Mouse (Mus musculus): ENCODE data around the gene Ercc4. TPM values are rescaled to one million over a fixed set of nuclear protein-coding genes. Genes with fewer than 3 reads are reported as not detected.
A peak's percentile ranks its signal among the peaks of the same experiment; 100 is the strongest.

The Ercc4 gene
- total RNA-seq, 2 experiments from 2014 or later, result 4.0 to 6.0 TPM

- intact Hi-C loops (cut with DNase I), result no loop called here
- peak in 1 of 2 experiments; percentile 45 for DNase-seq
These were observed 80.1 kb downstream of the Ercc4 start for GRCm38 (mm10) chr16:13189430-13190107.

DNA sequence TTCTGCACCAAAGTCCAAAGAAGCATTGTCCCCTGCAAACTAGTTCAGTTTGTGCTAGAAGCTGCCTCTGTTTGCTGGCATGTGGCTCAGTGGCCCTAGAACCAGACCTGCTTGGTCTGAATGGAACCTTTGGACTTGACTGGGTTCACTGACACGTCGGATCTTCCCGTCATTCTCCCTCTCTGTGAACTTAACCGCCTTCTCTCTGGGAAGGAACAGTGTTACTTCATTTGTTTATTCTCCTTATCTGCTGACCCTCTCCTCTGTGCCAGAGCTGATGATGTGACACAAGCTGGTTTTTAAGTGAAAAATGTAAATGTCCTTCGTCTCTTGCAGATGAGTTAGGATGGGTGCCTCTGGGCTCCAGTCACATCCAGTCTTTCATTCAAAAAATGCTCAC lies 81.0 kb downstream of the Ercc4 start:
- intact Hi-C loops (cut with DNase I), result no loop called here
- DNase-seq, result no peak

DNA sequence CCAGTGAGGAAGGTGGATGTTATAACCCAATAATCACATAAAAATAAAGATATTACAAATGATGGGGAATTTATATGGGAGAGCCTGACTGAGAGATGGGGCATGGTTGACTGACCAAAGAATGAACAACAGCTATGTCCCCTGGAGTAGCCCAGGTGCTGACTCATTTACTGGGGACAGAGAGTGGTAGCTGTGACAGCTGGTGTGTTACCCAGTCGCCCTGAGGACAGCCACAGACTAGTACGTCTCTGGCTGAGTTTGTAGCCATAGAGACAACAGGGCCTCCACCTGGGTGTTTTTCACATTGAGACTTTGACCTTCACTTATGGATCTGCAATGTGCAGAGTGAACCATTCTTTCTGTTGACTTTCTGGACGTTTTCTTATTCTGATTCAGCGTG lies 81.7 kb downstream of the Ercc4 start:
- intact Hi-C loops (cut with DNase I), result no loop called here
- DNase-seq, result no peak

DNA sequence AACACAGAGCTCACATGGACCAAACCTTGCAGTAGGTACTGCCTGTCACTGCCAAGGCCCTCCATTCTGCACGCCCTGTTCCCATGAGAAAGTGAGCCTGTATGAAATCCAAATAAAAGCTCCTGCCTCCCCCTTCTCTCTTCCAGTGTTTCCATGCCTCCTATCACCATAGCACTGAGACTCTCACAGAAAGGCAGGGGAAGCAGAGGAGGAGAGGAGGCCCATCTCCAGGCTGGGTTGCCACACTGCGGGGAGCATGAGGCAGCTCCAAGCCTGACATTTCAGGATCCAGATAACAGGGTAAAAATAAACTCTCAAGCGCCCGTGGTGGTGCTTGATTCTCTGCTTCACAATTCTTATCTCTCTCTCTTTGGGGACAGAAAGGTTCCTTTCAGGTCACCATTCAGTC lies 84.2 kb downstream of the Ercc4 start:
- DNase-seq, result no peak
- intact Hi-C loops (cut with DNase I), result no loop called here

GRCm38 (mm10) chr16:13194882-13195281 lies 85.4 kb downstream of the Ercc4 start:
- DNase-seq, result no peak
- intact Hi-C loops (cut with DNase I), result no loop called here

DNA sequence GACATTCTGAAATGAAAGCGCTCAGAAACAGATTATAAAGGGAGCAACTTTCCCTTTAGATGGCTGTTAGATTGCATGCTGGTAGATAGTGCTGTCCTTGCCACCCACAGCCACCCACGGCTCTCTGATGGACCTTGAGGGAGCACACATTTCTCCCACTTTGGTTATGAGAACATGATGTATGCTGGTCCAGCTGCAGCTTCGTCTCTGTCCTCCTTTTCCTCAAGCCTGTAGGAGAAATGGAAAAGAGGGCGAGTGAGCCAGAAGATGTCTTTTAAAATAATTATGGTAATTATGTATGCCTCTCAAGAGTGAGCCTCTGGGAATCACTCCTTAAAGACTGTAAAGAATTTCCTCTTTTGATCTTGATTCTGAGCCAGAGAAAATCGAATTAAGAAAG lies 87.1 kb downstream of the Ercc4 start:
- no peak for DNase-seq
- intact Hi-C loops (cut with DNase I), result no loop called here

DNA sequence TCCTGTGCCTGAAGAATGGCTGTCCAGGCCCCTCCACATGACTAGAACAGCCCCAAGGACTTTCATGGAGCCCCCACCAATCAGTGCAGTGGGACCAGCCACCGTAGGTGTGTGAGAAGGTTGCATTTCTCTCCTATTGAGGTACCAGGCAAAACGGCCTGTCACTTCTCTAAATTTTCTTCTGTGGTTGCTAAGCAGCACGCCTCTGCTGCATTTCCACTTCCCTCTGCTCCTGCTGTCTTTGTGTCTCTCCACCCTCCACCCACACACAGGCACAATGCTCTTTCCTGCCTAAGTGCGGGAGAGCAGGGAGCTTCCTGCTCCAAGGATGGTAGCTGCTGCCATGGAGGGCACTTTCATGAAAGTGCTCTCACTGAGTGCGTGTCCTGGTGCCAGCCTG lies 87.8 kb downstream of the Ercc4 start:
- intact Hi-C loops (cut with DNase I), result no loop called here
- no peak for DNase-seq

DNA sequence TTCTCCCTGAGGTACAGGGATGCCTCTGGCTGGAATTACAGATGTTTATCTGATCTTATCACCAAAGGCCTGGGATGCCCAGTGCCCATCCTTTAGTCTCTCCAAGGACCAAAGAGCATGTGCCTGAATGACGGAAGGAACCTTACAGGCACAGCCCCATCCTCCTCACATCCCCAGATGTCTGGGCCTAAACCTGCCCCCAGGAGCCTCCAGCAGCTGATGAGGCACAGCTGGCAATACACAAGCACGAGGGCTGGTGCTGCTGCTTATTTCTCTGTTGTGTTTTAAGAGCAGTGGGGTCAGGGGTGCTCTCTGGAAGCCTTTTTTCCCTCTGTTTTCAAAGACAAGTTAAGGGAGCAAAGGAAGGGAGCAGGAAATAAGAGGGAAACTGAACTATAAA lies 89.7 kb downstream of the Ercc4 start:
- intact Hi-C loops (cut with DNase I), result no loop called here
- DNase-seq, result no peak

Other genes with a start within 250 kb of the Ercc4 start
- 10 to 100 TPM; 19.9 to 26.6 TPM for gene Mrtfb, start 146.8 kb downstream of the Ercc4 start, total RNA-seq (2021)